ENCODE assay signal across 9 mouse cellular contexts in genomic region chr6:4489366-4490245, GRCm38 (mm10). TPM values are rescaled to one million over a fixed set of nuclear protein-coding genes. Genes with fewer than 3 reads are reported as not detected.
DNase-seq lines count a peak whose midpoint lies in the region; ATAC-seq lines count a peak whose summit lies in the region.
"Had no signal": no experiment of that assay in that cellular context is flagged by ENCODE, and none has a peak within 500 bp of the region (broad histone marks: within the 10 kb centered on the region; RNA-seq: fewer than 3 reads in every experiment).

No protein-coding gene starts in this region.

- peak; percentile 16 for DNase-seq in forebrain, embryonic 10.5 days (ENCODE audit: extremely low spot score, low spot score)
- DNase-seq in forebrain, embryonic 11.5 days (ENCODE audit: low spot score): no peak
- DNase-seq in forelimb bud, embryonic 11.5 days (ENCODE audit: low read depth, low spot score): peak; percentile 89
- no peak for DNase-seq in layer of hippocampus, postnatal 10 days (ENCODE audit: low spot score in 2 of 2)
- no peak for DNase-seq in cerebellum, adult 9-10 months

- H3K4me1 ChIP-seq in forebrain, embryonic 10.5 days: peaks cover 42% of the 10 kb centered on the region
- H3K4me1 ChIP-seq in forebrain, embryonic 11.5 days (replicated peaks; ENCODE audit: control insufficient read depth, insufficient read depth, low read length): no peaks in the 10 kb centered on the region; the same call in 1 of the 2 replicates
- H3K4me1 ChIP-seq in hindbrain, embryonic 13.5 days (replicated peaks): peaks cover 12% of the 10 kb centered on the region
- H3K4me1 ChIP-seq in limb, embryonic 15.5 days: peaks cover 37% of the 10 kb centered on the region
- peaks cover 18% of the 10 kb centered on the region; the same call in 1 of the 2 replicates for H3K4me1 ChIP-seq in stomach, embryonic 14.5 days (ENCODE audit: control insufficient read depth, insufficient read depth, low read length)

- no peaks in the 10 kb centered on the region for H3K36me3 ChIP-seq in forebrain, embryonic 10.5 days (replicated peaks)
- no peaks in the 10 kb centered on the region for H3K36me3 ChIP-seq in forebrain, embryonic 11.5 days (ENCODE audit: control insufficient read depth, insufficient read depth, low read length)
- H3K36me3 ChIP-seq in hindbrain, embryonic 13.5 days: no peaks in the 10 kb centered on the region
- H3K36me3 ChIP-seq in limb, embryonic 15.5 days: no peaks in the 10 kb centered on the region
- H3K36me3 ChIP-seq in stomach, embryonic 14.5 days (ENCODE audit: control insufficient read depth, insufficient read depth, low read length): no peaks in the 10 kb centered on the region

- no peak overlapping the region for H3K4me2 ChIP-seq in forebrain, embryonic 11.5 days (ENCODE audit: low read depth, low read length, severe bottlenecking)
- H3K4me2 ChIP-seq in hindbrain, embryonic 13.5 days: no peak overlapping the region
- H3K4me2 ChIP-seq in limb, embryonic 15.5 days: peak overlapping the region; percentile 34
- peak overlapping the region; percentile 41 for H3K4me2 ChIP-seq in stomach, embryonic 14.5 days (replicated peaks; ENCODE audit: low read depth, low read length)

- H3K9me3 ChIP-seq in forebrain, embryonic 10.5 days: no peaks in the 10 kb centered on the region
- H3K9me3 ChIP-seq in forebrain, embryonic 11.5 days (ENCODE audit: control insufficient read depth, low read length): no peaks in the 10 kb centered on the region
- H3K9me3 ChIP-seq in hindbrain, embryonic 13.5 days: no peaks in the 10 kb centered on the region
- no peaks in the 10 kb centered on the region for H3K9me3 ChIP-seq in limb, embryonic 15.5 days
- no peaks in the 10 kb centered on the region for H3K9me3 ChIP-seq in stomach, embryonic 14.5 days (ENCODE audit: control insufficient read depth, low read depth, low read length)

- H3K4me3 ChIP-seq in forebrain, embryonic 10.5 days: no peak overlapping the region
- H3K4me3 ChIP-seq in forebrain, embryonic 11.5 days (ENCODE audit: low read depth, low read length): no peak overlapping the region
- no peak overlapping the region for H3K4me3 ChIP-seq in hindbrain, embryonic 13.5 days
- peak overlapping the region; percentile 14 for H3K4me3 ChIP-seq in limb, embryonic 15.5 days
- H3K4me3 ChIP-seq in stomach, embryonic 14.5 days (ENCODE audit: low read depth, low read length): no peak overlapping the region
- H3K4me3 ChIP-seq: erythroblast, embryonic 14.5 days had no signal

- WGBS in forebrain, embryonic 10.5 days: 45% methylated on average over 6 of the region's 6 CpGs
- 48% methylated on average over 6 of the region's 6 CpGs for WGBS in forebrain, embryonic 11.5 days
- WGBS in hindbrain, embryonic 13.5 days: 55% methylated on average over 6 of the region's 6 CpGs
- WGBS in limb, embryonic 15.5 days: 8% methylated on average over 6 of the region's 6 CpGs
- WGBS in stomach, embryonic 14.5 days: 15% methylated on average over 6 of the region's 6 CpGs

- H3K27ac ChIP-seq in forebrain, embryonic 10.5 days: peak overlapping the region; percentile 80
- H3K27ac ChIP-seq in forebrain, embryonic 11.5 days (ENCODE audit: low read depth, low read length): no peak overlapping the region; the same call in 1 of the 2 replicates
- H3K27ac ChIP-seq in hindbrain, embryonic 13.5 days: peak overlapping the region; percentile 55
- H3K27ac ChIP-seq in limb, embryonic 15.5 days: peak overlapping the region; percentile 88
- H3K27ac ChIP-seq in stomach, embryonic 14.5 days (ENCODE audit: low read length): peak overlapping the region; percentile 99

- no peaks in the 10 kb centered on the region for H3K27me3 ChIP-seq in forebrain, embryonic 10.5 days (ENCODE audit: poor library complexity, severe bottlenecking)
- no peaks in the 10 kb centered on the region for H3K27me3 ChIP-seq in forebrain, embryonic 11.5 days (ENCODE audit: control insufficient read depth, insufficient read depth, low read length)
- H3K27me3 ChIP-seq in hindbrain, embryonic 13.5 days: no peaks in the 10 kb centered on the region
- H3K27me3 ChIP-seq in limb, embryonic 15.5 days: no peaks in the 10 kb centered on the region
- H3K27me3 ChIP-seq in stomach, embryonic 14.5 days (ENCODE audit: control insufficient read depth, insufficient read depth, low read length): no peaks in the 10 kb centered on the region

- H3K9ac ChIP-seq in forebrain, embryonic 11.5 days (ENCODE audit: low read length): no peak overlapping the region
- H3K9ac ChIP-seq in hindbrain, embryonic 13.5 days: no peak overlapping the region
- H3K9ac ChIP-seq in limb, embryonic 15.5 days: no peak overlapping the region
- H3K9ac ChIP-seq in stomach, embryonic 14.5 days (replicated peaks; ENCODE audit: low read depth, low read length): no peak overlapping the region

- no peak for ATAC-seq in forebrain, embryonic 11.5 days (replicated peaks; ENCODE audit: low FRiP score)
- ATAC-seq in hindbrain, embryonic 13.5 days (ENCODE audit: low FRiP score): peak; percentile 54; the same call in 1 of the 2 replicates
- peak; percentile 83 for ATAC-seq in limb, embryonic 15.5 days (ENCODE audit: insufficient number of reproducible peaks, low FRiP score, low TSS enrichment, low read depth)
- peak; percentile 90 for ATAC-seq in stomach, embryonic 14.5 days (ENCODE audit: insufficient number of reproducible peaks, insufficient read depth, low FRiP score, low read depth)

RNA-seq across cellular contexts. Expression of gene Col1a2, which starts 15.0 kb away (rescaled TPM):
- polyA plus RNA-seq in forebrain, embryonic 10.5 days (2016; fragmentation: Nextera tagmentation; extraction: Ambion mirVana): 93.9 and 97.1 TPM in 2 replicates
- polyA plus RNA-seq in forebrain, embryonic 11.5 days (2014; fragmentation: Nextera tagmentation; extraction: Ambion mirVana): 140 and 149 TPM in 2 replicates
- polyA plus RNA-seq in hindbrain, embryonic 13.5 days (2015; fragmentation: Nextera tagmentation; extraction: Ambion mirVana): 142 and 188 TPM in 2 replicates
- 2,665 and 3,005 TPM in 2 replicates for polyA plus RNA-seq in limb, embryonic 15.5 days (2015; fragmentation: Nextera tagmentation; extraction: Ambion mirVana)
- 751 and 803 TPM in 2 replicates for polyA plus RNA-seq in stomach, embryonic 14.5 days (2014; fragmentation: Nextera tagmentation; extraction: Ambion mirVana)
- total RNA-seq in layer of hippocampus, postnatal 10 days (2021): 10 to 100 TPM; 54.7 to 57.1 TPM

Comparison
In these comparisons a context has a peak if more than half of its experiments do, and no peak if none do; other contexts are left out.
1. DNase-seq: peak in forebrain, embryonic 10.5 days (single experiment) and forelimb bud, embryonic 11.5 days (single experiment); none in forebrain, embryonic 11.5 days (single experiment), layer of hippocampus, postnatal 10 days (0 of 2) and cerebellum, adult 9-10 months (single experiment).
2. H3K4me2 ChIP-seq: peak in limb, embryonic 15.5 days (single experiment) and stomach, embryonic 14.5 days (single experiment); none in forebrain, embryonic 11.5 days (single experiment) and hindbrain, embryonic 13.5 days (single experiment).